Mouse (Mus musculus): ENCODE measurements around the gene Gm28047.

- TF ChIP-seq CTCF (IDR thresholded peaks at IDR 0.05; ENCODE audit: borderline replicate concordance, insufficient read depth, low read depth, low read length) (no peak), POLR2A (IDR thresholded peaks at IDR 0.05; ENCODE audit: borderline replicate concordance, insufficient read depth, low read length) (no peak)
These were observed 5.4 kb downstream of the Gm28047 start for GRCm38 (mm10) chr15:102619486-102619885.
